Mouse (Mus musculus) adrenal gland, postnatal 36 days (tissue): ENCODE measurements at regions not wholly inside any gene's neighbourhood (a gene's known extent, or its start where the extent isn't known, plus 50 kb on each side); places are given as distances from the start of the nearest gene placed in this dataset. TPM values are rescaled to one million over a fixed set of nuclear protein-coding genes. Genes with fewer than 3 reads are reported as not detected.

ENCODE experiments used
- DNase-seq, 2 experiments: peaks; one replicate each; pipeline ENCODE4 v3.0.0; 2021; ENCODE audit warnings: mixed read lengths in 1 of 2
- microRNA-seq: library from miRNA; unstranded; fragments of <30 nt; microRNA quantifications from one replicate; pipeline ENCODE4 v1.2.0, GENCODE M21; 2021

DNA sequence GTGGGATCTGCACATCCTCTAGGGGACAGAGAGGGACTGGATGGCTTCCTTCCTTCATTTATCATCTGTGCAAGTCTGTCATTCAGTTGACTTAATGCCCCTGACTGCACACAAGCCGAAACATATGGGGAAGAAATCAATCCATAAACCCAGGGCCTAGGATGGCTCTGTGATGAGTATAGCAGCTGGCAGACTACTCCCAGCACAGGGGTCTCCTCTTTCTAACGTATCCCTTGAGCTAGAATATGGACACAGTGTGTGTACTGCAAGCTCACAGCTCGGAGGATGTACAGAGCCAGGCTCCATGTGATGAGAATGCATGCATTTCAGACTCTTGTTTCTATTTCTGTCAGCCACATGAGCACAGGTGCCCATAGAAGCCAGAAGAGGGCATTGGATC lies 180.3 kb downstream of the Parn start:
- DNase-seq, result no peak

DNA sequence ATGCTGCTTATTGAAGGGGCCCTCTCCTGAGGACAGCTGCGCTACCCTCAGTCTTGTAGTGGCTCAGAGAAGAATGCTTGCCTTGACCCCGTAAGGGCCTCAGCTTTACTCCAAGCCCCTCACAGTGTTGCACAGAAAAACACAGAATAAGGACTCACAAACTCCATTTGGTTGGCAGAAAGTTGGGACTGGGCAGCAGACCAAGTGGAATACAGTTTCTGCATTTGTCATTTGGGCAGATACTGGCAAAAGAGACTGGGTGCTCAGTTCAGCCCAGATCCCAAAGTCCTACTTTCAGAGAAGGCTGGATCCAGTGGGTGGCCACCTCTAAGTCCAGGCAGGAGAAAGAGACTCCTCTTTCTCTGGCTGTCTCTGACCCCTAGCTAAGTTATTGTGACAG lies 181.4 kb downstream of the Parn start:
- peak; percentile 59 to 65 for DNase-seq

GRCm38 (mm10) chr16:13480221-13480620 lies 187.7 kb downstream of the Parn start:
- DNase-seq, result peak; percentile 78 to 82

GRCm38 (mm10) chr16:13476653-13477052 lies 191.3 kb downstream of the Parn start:
- DNase-seq, result peak; percentile 34 to 67

GRCm38 (mm10) chr16:13474956-13475355 lies 193.0 kb downstream of the Parn start:
- DNase-seq, result no peak

- no peak for DNase-seq
These were observed 193.7 kb downstream of the Parn start for GRCm38 (mm10) chr16:13474274-13474673.

GRCm38 (mm10) chr16:13467139-13467538 lies 200.8 kb downstream of the Parn start:
- DNase-seq, result no peak

Small RNA genes in the stretch of these regions (microRNA-seq; reads per million reads assigned to microRNA genes)
- not detected for gene Mir6365
